Mouse (Mus musculus) CH12.LX (cell line): ENCODE results near the gene Kxd1. TPM values are rescaled to one million over a fixed set of nuclear protein-coding genes. Genes with fewer than 3 reads are reported as not detected.

Source experiments
- DNase-seq: peaks from one replicate; pipeline ENCODE4 v3.0.0-alpha.2; 2013; ENCODE audit errors: extremely low read depth
- H3K27ac ChIP-seq: 2 replicates; pipeline ENCODE4 v1.5.1; 2012; ENCODE audit warnings: low read depth, mild to moderate bottlenecking, control low read depth, moderate library complexity; ENCODE audit not compliant: insufficient read depth
- H3K27me3 ChIP-seq: replicated peaks from 2 replicates; pipeline ENCODE3; 2012; ENCODE audit warnings: inconsistent platforms
- H3K36me3 ChIP-seq, 2 experiments: replicated peaks in 1 of 2; 2 replicates each; pipeline versions ENCODE3 to v1.6.1; 2012; ENCODE audit warnings: inconsistent platforms in 1 of 2, low read length in 1 of 2, mild to moderate bottlenecking in 1 of 2, mixed read lengths in 1 of 2, moderate library complexity in 1 of 2; ENCODE audit not compliant: control insufficient read depth in 1 of 2, insufficient read depth in 1 of 2
- H3K4me1 ChIP-seq, 2 experiments: 2 replicates each; pipeline ENCODE4 v1.6.1; 2012; ENCODE audit warnings: inconsistent platforms in 1 of 2, moderate library complexity in 1 of 2; ENCODE audit not compliant: insufficient read depth in 2 of 2, control insufficient read depth in 1 of 2
- H3K4me2 ChIP-seq: 2 replicates; pipeline ENCODE4 v1.6.1; 2012; ENCODE audit warnings: low read depth, mild to moderate bottlenecking, control low read depth; ENCODE audit not compliant: poor library complexity, insufficient read depth, severe bottlenecking
- H3K4me3 ChIP-seq, 3 experiments: fragments of 150-350 bp in 1 of 3; sonication (generic) in 1 of 3; replicated peaks in 1 of 3; 2 replicates each; pipeline versions ENCODE3 to v1.5.1; 2011 to 2012; ENCODE audit warnings: low read depth in 2 of 3, low read length in 2 of 3, mild to moderate bottlenecking in 2 of 3, moderate library complexity in 2 of 3, control low read depth in 1 of 3, improper control_type of control experiment in 1 of 3, inconsistent platforms in 1 of 3, mixed read lengths in 1 of 3; ENCODE audit not compliant: poor library complexity in 1 of 3
- H3K79me2 ChIP-seq: replicated peaks from 2 replicates; pipeline ENCODE4 v1.6.1; 2012; ENCODE audit warnings: mild to moderate bottlenecking, moderate library complexity; ENCODE audit not compliant: control insufficient read depth, poor library complexity, insufficient read depth, severe bottlenecking; ENCODE audit errors: extremely low read depth
- H3K9ac ChIP-seq: 2 replicates; pipeline ENCODE4 v1.6.1; 2012; ENCODE audit warnings: low read depth, mild to moderate bottlenecking, control low read depth, moderate library complexity; ENCODE audit not compliant: insufficient read depth
- H3K9me3 ChIP-seq: replicated peaks from 2 replicates; pipeline ENCODE3; 2012; ENCODE audit warnings: low read length, inconsistent platforms, mixed read lengths
- BHLHE40 ChIP-seq: IDR thresholded peaks from 2 replicates; pipeline ENCODE4 v1.6.1; 2011; ENCODE audit warnings: mild to moderate bottlenecking, low read depth, low read length, improper control_type of control experiment
- CHD1 ChIP-seq: IDR thresholded peaks from 2 replicates; pipeline ENCODE4 v1.6.1; 2012; ENCODE audit warnings: low read depth, low read length, improper control_type of control experiment, inconsistent platforms
- EP300 ChIP-seq: IDR thresholded peaks from 2 replicates; pipeline ENCODE4 v1.6.1; 2011; ENCODE audit warnings: low read length, improper control_type of control experiment
- ETS1 ChIP-seq: conservative IDR thresholded peaks from 2 replicates; pipeline ENCODE4 v1.6.1; 2012; ENCODE audit warnings: low read depth, mild to moderate bottlenecking, inconsistent platforms, low read length, improper control_type of control experiment, moderate library complexity
- GABPA ChIP-seq: IDR thresholded peaks from 2 replicates; pipeline ENCODE4 v1.6.1; 2012; ENCODE audit warnings: low read depth, low read length, improper control_type of control experiment, inconsistent platforms; ENCODE audit not compliant: insufficient replicate concordance
- HCFC1 ChIP-seq: IDR thresholded peaks from 2 replicates; pipeline ENCODE4 v1.6.1; 2012; ENCODE audit warnings: low read depth, mild to moderate bottlenecking, inconsistent platforms, low read length, improper control_type of control experiment
- KAT2A ChIP-seq: IDR thresholded peaks from 2 replicates; pipeline ENCODE4 v1.6.1; 2012; ENCODE audit warnings: low read length, improper control_type of control experiment, inconsistent platforms; ENCODE audit not compliant: insufficient replicate concordance
- MEF2A ChIP-seq: IDR thresholded peaks from 2 replicates; pipeline ENCODE4 v1.6.1; 2014; ENCODE audit warnings: low read depth, mild to moderate bottlenecking, inconsistent platforms, low read length, improper control_type of control experiment, borderline replicate concordance
- POLR2A ChIP-seq: IDR thresholded peaks from 2 replicates; pipeline ENCODE4 v1.6.1; 2011; ENCODE audit warnings: low read depth, mild to moderate bottlenecking, improper control_type of control experiment, low read length
- TBP ChIP-seq: conservative IDR thresholded peaks from 2 replicates; pipeline ENCODE4 v1.6.1; 2011; ENCODE audit warnings: low read depth, low read length, improper control_type of control experiment
- USF2 ChIP-seq: conservative IDR thresholded peaks from 2 replicates; pipeline ENCODE4 v1.6.1; 2011; ENCODE audit warnings: low read depth, low read length, improper control_type of control experiment
- ZKSCAN1 ChIP-seq: IDR thresholded peaks from 2 replicates; pipeline ENCODE4 v1.6.1; 2012; ENCODE audit warnings: low read depth, inconsistent platforms, low read length, improper control_type of control experiment, borderline replicate concordance
- ZMIZ1 ChIP-seq: IDR thresholded peaks from 2 replicates; pipeline ENCODE4 v1.6.1; 2012; ENCODE audit warnings: low read depth, mild to moderate bottlenecking, inconsistent platforms, low read length, improper control_type of control experiment
- ZNF384 ChIP-seq: IDR thresholded peaks from 2 replicates; pipeline ENCODE4 v1.6.1; 2012; ENCODE audit warnings: low read depth, low read length, improper control_type of control experiment, inconsistent platforms
- dilution Hi-C: fragments of 300-500 bp; cut with MboI; formaldehyde crosslinking; loops from 2 replicates; pipeline ENCODE4 v1.14.3; 2020; ENCODE audit warnings: low sequenced_read_pairs; ENCODE audit not compliant: extremely low pct_unique_long_range_greater_than_20kb, extremely low pct_ligation_motif_present
- in situ Hi-C: fragments of 300-500 bp; cut with MboI; formaldehyde crosslinking; loops from 3 replicates; pipeline ENCODE4 v1.14.3; 2019; ENCODE audit warnings: low sequenced_read_pairs, low pct_ligation_motif_present, low pct_unique_long_range_greater_than_20kb, mixed read lengths
- polyA plus RNA-seq: library from polyadenylated mRNA; unstranded; fragments of >175 nt; gene quantifications from 2 replicates; pipeline ENCODE4 v1.2.1, GENCODE M21; 2012; ENCODE audit warnings: low read depth; ENCODE audit not compliant: insufficient read length
- total RNA-seq, 2 experiments: library from RNA; depleted of rRNA; stranded (reverse); fragments of 300-350 nt in 1 of 2; fragments of >200 nt in 1 of 2; gene quantifications; 2 replicates each; pipeline ENCODE4 v1.2.3; 2012 to 2014

Gene Kxd1
- total and polyA plus RNA-seq, 3 experiments = 56.6 to 68.0 (median 63.4) TPM

DNA sequence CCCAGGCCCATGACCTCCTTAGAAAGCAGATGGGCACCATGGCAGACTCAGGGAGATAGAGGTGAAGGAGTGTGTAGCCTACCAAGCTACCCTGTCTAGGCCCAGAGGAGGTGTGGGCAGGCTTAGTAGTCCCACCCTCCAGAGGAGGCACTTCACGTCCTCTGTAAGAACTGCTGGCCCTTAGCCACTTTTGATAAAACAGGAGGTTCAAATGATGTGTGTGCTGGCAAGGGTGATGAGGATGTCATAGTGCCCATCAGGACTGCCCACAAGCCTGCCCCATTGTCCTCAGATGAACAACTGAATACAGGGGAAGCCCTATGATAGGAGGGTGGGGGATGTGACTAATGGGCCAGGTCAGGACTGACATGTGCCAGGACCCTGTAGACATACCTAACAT lies 25.1 kb upstream of the Kxd1 start:
- in situ Hi-C loops = no loop called here
- Histone ChIP-seq H3K9me3 (no peaks in the 10 kb centered on the region), H3K4me3 (no peak overlapping the region), H3K4me2 (no peak overlapping the region), H3K4me1 (peaks cover 0 to 15% of the 10 kb centered on the region in 2 experiments; a peak in 2 of 4 replicates), H3K27me3 (no peaks in the 10 kb centered on the region), H3K27ac (no peak overlapping the region), H3K79me2 (peaks cover 10% of the 10 kb centered on the region; the same call in 1 of the 2 replicates), H3K9ac (no peak overlapping the region), H3K36me3 (peaks cover 0 to 62% of the 10 kb centered on the region in 2 experiments)
- dilution Hi-C loops = no loop called here
- DNase-seq = no peak
- TF ChIP-seq CHD1 (no peak), MEF2A (no peak), ETS1 (no peak), ZNF384 (no peak), EP300 (no peak), KAT2A (no peak), POLR2A (no peak), ZMIZ1 (no peak), BHLHE40 (no peak)

DNA sequence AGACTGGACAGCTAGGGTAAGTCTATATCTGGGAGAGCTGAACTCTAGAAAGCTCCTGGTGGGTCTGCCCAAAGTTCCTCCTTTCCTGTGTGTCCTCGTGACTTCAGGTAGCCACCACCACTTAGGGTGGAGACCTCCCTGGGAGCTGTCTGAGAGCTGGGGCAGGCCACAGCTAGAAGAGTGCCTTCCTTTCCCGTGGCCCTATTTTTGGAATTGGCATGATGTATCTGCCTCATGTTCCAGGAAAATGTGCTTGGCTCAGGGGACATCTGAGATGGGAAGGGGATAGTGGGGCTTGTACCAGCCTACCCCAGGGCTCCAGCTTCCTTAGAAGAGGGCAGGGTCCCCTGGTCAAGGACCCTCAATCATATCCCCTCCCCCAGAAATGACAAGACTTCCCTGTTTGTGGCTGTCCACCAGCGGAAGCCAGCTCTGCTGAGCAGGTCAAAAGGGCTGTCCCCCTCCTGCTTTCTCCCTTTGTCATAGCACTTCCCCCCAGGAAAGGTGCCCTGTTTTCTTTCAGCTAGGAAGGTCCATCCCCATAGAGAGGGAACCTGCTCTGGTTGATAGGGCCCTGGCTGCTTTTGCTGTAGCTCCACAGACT lies 23.9 kb upstream of the Kxd1 start:
- in situ Hi-C loops = no loop called here
- dilution Hi-C loops = no loop called here
- no peaks in the 10 kb centered on the region for H3K27me3 ChIP-seq
- H3K79me2 ChIP-seq = peaks cover 14% of the 10 kb centered on the region; the same call in 1 of the 2 replicates
- H3K4me3 ChIP-seq = no peak overlapping the region
- no peaks in the 10 kb centered on the region for H3K9me3 ChIP-seq
- H3K36me3 ChIP-seq = peaks cover under 1 to 54% of the 10 kb centered on the region in 2 experiments
- DNase-seq = no peak
- no peak overlapping the region for H3K27ac ChIP-seq
- no peak overlapping the region for H3K9ac ChIP-seq
- no peak overlapping the region for H3K4me2 ChIP-seq
- peaks cover under 1 to 18% of the 10 kb centered on the region in 2 experiments; a peak in 3 of 4 replicates for H3K4me1 ChIP-seq
- TF ChIP-seq USF2 (no peak), TBP (no peak), HCFC1 (no peak), GABPA (no peak), ZKSCAN1 (no peak)
